Mouse (Mus musculus) kidney, adult 11 months (tissue): ENCODE measurements around the gene Rec8.
A peak's percentile ranks its signal among the peaks of the same experiment; 100 is the strongest.

Experiments
- DNase-seq: peaks from one replicate; pipeline ENCODE4 v3.0.0; 2022

The Rec8 gene

DNA sequence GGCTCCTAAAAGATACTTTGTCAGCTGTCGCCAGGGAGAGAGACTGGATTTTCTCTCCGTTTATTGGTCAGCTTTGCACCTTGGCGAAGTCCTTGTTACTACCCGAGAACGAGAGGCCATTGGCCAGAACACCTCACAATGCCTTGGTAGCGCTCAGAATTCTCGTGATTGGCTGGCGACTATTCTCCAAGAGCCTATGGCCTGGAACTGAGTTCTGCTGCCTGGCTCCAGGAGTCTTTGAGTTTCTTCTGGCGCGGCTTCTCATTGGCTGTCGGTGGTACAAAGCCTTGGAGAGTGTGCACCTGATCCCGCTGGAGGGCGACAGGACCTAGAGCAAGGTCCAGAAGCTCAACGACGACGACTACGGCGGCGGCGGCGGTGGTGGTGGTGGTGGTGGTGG is at the start of gene Rec8:
TSS of gene Rec8 (plus strand) at position 216 of the 400 bp plus-strand sequence.
- peak; percentile 69 for DNase-seq

- DNase-seq = no peak
Observed at GRCm38 (mm10) chr14:55570588-55570987, 47.2 kb upstream of the Rec8 start.

- DNase-seq = no peak
Observed at GRCm38 (mm10) chr14:55571760-55572159, 46.1 kb upstream of the Rec8 start.

DNA sequence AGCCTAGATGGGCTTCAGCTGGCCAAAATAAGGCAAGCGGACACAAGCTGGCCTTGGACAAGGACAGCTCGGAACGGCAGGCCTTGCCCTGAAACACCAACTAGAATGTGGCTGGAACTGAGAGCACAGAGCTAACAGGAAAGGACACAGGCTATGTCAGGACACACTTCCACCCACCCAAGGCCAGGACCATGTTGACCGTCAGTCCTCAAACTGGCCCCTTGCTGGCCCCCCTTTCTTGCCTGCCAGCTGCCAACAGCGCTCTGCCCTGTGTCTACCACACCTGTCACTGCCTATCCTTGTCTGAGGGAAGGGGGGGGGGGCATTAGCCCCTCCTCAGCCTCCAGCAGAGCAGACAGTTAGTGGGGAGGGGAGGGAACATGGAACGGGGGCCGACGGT is 42.5 kb upstream of the Rec8 start, which contains the start of gene Fitm1:
TSS of gene Fitm1 (plus strand) at position 316 of the 400 bp plus-strand sequence.
- DNase-seq = no peak

DNA sequence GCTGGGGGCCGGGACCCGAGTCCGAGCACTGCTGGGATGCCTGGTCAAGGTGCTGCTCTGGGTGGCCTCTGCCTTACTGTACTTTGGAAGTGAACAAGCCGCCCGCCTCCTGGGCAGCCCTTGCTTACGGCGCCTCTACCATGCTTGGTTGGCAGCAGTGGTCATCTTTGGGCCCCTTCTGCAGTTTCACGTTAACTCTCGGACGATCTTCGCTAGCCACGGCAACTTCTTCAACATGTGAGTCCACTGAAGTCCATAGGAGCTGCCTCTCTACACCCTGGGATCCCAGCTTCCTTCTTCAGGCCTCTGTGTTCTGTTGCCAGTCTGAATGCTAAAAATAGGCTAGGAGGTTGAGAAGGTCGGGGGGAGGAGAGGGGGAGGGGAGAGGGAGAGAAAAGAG is 42.1 kb upstream of the Rec8 start:
- peak; percentile 60 for DNase-seq

DNA sequence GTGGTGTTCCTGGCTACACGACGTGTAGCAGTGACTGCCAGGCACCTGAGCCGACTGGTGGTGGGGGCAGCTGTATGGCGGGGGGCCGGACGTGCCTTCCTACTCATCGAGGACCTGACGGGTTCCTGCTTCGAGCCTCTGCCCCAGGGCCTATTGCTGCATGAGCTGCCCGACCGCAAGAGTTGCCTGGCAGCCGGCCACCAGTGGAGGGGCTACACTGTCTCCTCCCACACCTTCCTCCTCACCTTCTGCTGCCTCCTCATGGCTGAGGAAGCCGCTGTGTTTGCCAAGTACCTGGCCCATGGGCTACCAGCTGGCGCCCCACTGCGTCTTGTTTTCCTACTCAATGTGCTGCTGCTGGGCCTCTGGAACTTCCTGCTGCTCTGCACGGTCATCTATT is 41.5 kb upstream of the Rec8 start:
- DNase-seq = no peak

GRCm38 (mm10) chr14:55577871-55578667 is 39.8 kb upstream of the Rec8 start, which contains the start of gene Psme1:
Gene Psme1 (plus strand): TSS chr14:55578123.
- peak; percentile 80 for DNase-seq

DNA sequence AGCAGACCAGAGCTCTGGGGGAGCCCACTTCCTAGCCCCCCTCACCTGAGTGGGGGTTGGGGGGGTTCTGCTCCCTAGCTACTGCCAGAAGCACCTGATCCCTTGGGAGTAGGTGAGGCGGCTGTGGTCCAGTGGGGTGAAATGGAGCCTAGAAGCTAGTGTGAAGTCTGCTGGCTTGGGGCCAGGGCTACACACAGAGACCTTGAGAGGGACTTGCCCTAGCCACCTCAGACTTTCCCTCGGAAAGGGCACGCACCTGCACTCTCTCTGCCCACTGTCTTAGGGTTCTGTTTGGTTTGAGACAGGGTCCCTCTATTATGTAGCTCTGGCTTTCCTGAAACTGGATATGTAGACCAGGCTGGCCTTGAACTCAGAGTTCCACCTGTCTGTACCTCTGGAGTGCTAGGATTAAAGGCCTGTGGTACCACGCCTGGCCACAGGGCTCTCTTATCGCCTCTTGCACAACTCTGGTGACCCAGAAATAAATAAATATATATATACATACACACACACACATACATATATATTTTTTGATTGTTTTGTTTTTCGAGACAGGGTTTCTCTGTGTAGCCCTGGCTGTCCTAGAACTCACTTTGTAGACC is 39.1 kb upstream of the Rec8 start:
- DNase-seq = peak; percentile 80

DNA sequence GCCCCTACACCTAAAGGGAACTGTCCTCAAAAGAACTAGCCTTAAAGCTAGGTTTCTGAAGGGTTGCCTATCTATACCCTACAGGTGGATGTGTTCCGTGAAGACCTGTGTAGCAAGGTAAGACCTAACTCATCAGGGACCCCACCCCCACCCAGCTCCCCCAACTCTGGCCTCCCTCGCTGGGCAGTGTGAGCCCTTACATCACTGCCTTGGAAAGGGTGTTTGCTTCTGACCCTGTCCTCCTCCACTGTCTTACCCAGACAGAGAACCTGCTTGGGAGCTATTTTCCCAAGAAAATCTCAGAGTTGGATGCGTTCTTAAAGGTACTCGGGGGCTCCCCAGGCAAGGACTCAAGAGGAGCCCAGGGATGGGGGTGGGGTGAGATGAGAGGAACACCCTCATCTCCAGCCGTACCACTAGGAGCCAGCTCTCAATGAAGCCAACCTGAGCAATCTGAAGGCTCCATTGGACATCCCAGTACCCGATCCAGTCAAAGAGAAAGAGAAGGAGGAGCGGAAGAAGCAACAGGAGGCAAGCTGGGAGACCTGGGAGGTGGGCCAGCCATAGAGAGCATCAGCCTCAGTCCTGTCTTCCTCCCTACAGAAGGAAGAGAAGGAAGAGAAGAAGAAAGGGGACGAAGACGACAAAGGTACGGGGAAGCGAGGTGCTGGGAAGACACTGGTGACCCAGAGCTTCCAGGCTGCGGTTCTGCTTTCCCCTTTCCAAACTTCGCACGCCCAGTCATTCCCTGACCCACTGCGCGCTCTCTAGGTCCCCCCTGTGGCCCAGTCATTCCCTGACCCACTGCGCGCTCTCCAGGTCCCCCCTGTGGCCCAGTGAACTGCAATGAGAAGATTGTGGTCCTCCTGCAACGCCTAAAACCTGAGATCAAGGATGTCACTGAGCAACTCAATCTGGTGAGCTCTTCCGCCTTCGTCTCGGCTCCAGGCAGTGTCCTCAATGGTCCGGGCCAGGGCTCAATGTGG is 38.0 kb upstream of the Rec8 start:
- no peak for DNase-seq

DNA sequence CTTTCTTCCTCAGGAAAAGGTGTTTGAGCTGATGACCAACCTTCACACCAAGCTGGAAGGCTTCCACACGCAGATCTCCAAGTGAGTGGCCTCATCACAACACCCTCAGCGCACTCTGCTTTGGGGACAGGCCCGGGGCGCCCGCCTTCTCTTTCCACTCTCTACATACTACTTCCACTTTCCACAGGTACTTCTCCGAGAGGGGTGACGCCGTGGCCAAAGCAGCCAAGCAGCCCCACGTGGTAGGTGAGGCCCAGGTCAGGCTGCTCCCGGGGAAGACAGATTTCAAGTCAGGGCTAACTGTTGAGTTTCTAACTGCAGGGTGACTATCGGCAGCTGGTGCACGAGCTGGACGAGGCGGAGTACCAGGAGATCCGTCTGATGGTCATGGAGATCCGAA is 37.1 kb upstream of the Rec8 start:
- DNase-seq = no peak

DNA sequence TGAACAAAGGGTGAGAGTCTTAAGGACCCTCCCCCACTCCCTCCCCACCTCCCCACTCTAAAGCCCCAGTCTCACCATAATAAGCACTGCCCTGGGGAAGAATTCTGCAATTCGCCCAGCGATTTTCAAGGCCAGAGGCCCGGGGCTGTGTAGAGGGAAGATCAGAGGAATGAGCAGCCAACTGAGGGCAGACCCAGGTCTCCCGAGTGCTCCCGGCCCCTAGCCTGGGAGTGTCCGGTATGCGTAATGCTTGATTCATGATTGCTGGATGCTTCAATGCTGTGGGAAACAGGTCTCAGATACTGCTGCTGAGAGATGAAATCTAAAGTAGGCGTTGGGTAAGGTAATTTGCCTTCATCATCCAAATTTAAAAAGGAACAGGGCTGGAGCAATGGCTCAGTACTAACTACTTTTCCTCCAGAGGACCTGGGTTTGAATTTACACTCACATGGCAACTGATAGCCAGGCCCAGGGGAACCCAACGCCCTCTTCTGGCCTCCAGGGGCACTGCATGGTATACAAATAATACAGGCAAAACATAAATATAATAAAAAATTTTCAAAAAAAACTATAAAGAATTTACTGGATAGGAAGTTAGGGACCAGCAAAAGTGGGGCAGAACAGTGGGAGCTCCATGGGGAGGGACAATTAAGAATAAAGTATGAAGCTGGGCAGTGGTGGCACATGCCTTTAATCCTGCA is 35.7 kb upstream of the Rec8 start:
- no peak for DNase-seq

- no peak for DNase-seq
Observed at GRCm38 (mm10) chr14:55584303-55584701, 33.5 kb upstream of the Rec8 start.

GRCm38 (mm10) chr14:55584702-55585565 is 32.9 kb upstream of the Rec8 start, which contains the start of gene Emc9:
Gene Emc9 (minus strand): TSS chr14:55585302.
- peak; percentile 81 for DNase-seq

DNA sequence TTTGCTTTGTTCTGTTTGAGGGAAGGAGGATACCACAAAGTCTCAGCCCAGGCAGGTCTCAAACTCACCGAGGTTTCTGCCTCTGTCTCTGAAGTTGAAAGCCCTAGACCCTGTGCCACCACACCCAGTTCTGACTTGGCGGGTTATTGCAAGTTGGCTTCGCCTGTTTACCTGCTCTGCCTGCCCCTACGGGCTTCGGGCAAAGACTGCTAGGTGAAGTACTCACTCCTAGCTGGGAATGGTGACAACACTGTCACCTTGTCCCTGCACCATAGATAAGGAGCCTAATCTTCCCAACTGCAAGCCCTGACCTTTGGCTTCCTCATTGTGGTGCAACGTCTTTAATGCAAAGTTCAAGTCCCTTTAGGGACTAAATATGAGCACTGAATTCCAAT is 32.3 kb upstream of the Rec8 start:
- DNase-seq = no peak

- no peak for DNase-seq
Observed at GRCm38 (mm10) chr14:55586149-55586548, 31.7 kb upstream of the Rec8 start.

DNA sequence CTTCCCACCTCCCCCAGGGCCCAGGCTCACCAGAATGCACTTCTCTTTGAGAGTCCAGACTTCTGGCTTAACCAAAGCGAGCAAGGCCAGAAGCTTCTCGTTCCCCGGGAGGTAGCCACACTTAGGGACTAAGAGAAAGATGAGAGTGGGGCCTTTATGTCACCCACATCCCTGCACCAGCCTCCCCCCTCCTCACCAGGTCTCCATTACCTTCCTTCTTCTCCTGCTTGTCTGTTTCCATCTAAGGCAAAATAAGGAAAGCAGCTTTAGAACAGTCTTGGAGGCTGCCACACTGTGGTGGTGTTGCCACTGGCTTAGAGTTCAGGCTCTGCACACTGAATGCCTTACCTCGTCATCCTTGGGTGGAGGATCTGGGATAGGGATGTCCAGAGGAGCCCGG is 28.6 kb upstream of the Rec8 start:
- DNase-seq = no peak

DNA sequence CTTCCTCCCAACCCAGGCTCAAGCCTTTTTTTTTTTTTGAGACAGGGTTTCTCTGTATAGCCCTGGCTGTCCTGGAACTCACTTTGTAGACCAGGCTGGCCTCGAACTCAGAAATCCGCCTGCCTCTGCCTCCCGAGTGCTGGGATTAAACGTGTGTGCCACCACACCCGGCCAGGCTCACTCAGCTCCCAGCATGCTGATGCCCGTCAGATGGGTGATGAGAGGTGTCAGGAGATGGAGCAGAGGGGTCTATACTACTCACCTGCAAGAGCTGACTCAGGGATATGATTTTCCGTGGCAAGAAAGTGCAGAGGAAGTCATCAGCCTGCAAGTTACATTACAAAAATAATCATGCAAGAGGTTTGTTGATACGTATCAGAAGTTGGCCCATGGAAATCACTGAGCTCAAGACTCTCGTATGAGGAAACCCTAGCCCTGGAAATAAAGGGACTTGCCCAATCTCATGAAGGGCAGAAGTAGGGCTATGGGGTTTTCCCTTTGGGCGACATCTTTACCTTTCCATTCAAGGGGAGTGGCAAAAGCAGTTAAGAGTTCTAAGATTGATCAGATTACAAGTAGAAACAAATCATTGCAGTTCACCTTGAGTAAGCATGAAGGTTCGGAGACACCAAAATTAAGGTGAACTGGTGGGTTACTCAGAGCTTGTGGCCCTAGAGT is 27.9 kb upstream of the Rec8 start:
- no peak for DNase-seq

GRCm38 (mm10) chr14:55590748-55591330 is 27.0 kb upstream of the Rec8 start, which contains the start of gene Psme2:
Gene Psme2 (minus strand): TSS chr14:55591113.
- peak; percentile 98 for DNase-seq

- peak; percentile 98 for DNase-seq
Observed at GRCm38 (mm10) chr14:55591331-55591891, 26.4 kb upstream of the Rec8 start, which contains the start of gene Rnf31. Gene Rnf31 (plus strand): TSS chr14:55591708.

DNA sequence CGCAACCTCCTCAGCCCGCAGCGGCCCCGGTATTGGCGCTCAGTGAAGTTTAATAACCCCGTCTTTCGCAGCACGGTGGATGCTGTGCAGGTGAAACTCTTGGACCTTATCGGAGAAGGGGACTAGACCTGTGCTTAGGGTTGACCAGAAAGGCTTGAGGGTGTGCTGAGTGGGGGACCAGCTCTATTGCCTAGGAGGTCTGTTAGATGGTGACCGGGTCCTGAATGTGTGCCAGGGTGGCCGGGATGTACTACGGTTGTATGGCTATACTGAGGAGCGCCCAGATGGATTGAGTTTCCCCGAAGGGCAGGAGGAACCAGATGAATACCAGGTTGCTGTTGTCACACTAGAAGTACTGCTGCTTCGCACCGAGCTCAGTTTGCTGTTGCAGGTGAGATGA is 25.6 kb upstream of the Rec8 start:
- no peak for DNase-seq
